Mouse (Mus musculus): Measurements from ENCODE around the gene Mcm5. TPM values are rescaled to one million over a fixed set of nuclear protein-coding genes. Genes with fewer than 3 reads are reported as not detected.

Mcm5 gene
- polyA plus RNA-seq (2015; fragmentation: Nextera tagmentation; extraction: Ambion mirVana): 29.2 and 29.4 TPM in 2 replicates

DNA sequence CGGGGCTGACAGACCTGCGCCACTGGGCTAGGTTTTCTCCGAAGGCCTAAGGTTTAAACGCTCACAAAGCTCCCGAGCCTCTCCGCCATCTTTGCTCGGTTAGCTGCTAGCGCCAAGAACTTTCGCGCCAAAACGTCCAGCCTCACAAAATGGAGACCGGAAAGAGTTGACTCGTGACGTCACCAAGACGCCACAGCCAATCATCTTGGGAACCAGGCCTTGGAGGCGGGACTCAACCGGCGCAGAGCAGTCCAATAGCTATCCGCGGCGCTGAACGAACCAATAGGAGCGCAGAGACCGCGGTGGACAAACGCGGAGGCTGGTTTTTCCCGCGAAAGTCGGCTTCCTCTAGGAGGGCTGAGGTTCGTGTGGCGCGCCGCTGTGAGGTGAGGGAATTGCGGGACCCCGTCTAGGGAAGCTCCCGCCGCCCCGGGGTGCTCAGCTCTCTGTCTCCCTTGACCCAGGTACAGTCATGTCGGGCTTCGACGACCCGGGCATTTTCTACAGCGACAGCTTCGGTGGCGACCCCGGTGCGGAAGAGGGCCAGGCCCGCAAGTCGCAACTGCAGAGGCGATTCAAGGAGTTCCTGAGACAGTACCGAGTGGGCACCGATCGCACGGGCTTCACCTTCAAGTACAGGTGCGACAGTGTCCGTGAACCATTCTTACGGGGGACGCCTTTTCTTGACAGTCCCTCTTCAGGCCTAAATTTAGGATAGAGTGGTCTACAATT lies at the start of gene Mcm5:
Gene Mcm5, plus strand, starts transcription at position 334 of the 732 bp plus-strand sequence.
- Histone ChIP-seq H3K4me1 (replicated peaks; ENCODE audit: control insufficient read depth, insufficient read depth) (peaks cover 4% of the 10 kb centered on the region; the same call in 1 of the 2 replicates), H3K36me3 (ENCODE audit: control insufficient read depth, insufficient read depth, low read length) (peaks cover 6% of the 10 kb centered on the region; the same call in 1 of the 2 replicates), H3K4me3 (ENCODE audit: low read depth, low read length) (peak within 1 kb of the TSS; percentile 65), H3K27me3 (ENCODE audit: control insufficient read depth, insufficient read depth, low read length) (no peaks in the 10 kb centered on the region), H3K4me2 (replicated peaks; ENCODE audit: low read depth) (peak within 1 kb of the TSS; percentile 93), H3K9ac (ENCODE audit: low read length) (peak within 1 kb of the TSS; percentile 78), H3K27ac (replicated peaks) (peak within 1 kb of the TSS; percentile 82), H3K9me3 (ENCODE audit: control insufficient read depth, low read length) (no peaks in the 10 kb centered on the region)
- TF ChIP-seq CTCF (IDR thresholded peaks at IDR 0.05; ENCODE audit: low read depth) (no peak), EP300 (optimal IDR thresholded peaks at IDR 0.05) (no peak)
- under 1% methylated on average over 59 of the region's 59 CpGs for WGBS
- ATAC-seq (ENCODE audit: low FRiP score, low TSS enrichment) (peak; percentile 99), DNase-seq (ENCODE audit: low spot score) (peak; percentile 99)

DNA sequence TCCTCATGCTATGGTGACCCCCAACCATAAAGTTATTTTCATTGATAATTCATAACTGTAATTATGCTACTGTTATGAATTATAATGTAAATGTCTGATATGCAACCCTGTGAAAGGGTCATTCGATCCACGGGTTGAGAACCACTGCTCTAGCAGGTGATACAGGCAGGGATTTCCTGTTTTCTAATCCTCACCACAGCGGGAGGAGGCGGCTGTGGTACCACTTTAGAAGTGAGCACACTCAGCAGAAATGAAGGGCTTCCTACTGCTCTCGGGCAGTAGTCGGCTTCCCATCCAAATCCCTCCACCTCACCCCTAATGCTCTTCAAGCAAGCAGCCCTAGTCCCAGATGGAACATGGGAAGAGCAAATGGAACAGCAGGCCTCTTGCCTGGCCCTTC lies 49.3 kb upstream of the Mcm5 start:
- Histone ChIP-seq H3K4me3 (ENCODE audit: low read depth, low read length) (no peak overlapping the region), H3K27me3 (ENCODE audit: control insufficient read depth, insufficient read depth, low read length) (no peaks in the 10 kb centered on the region), H3K27ac (replicated peaks) (no peak overlapping the region), H3K36me3 (ENCODE audit: control insufficient read depth, insufficient read depth, low read length) (peaks cover 11% of the 10 kb centered on the region; the same call in 1 of the 2 replicates), H3K9me3 (ENCODE audit: control insufficient read depth, low read length) (no peaks in the 10 kb centered on the region), H3K4me2 (replicated peaks; ENCODE audit: low read depth) (no peak overlapping the region), H3K9ac (ENCODE audit: low read length) (no peak overlapping the region), H3K4me1 (replicated peaks; ENCODE audit: control insufficient read depth, insufficient read depth) (no peaks in the 10 kb centered on the region)
- ATAC-seq (ENCODE audit: low FRiP score, low TSS enrichment): no peak
- no peak for TF ChIP-seq EP300 (optimal IDR thresholded peaks at IDR 0.05)
- no peak for TF ChIP-seq CTCF (IDR thresholded peaks at IDR 0.05; ENCODE audit: low read depth)
- WGBS: 74% methylated on average over 6 of the region's 6 CpGs
- no peak for DNase-seq (ENCODE audit: low spot score)

DNA sequence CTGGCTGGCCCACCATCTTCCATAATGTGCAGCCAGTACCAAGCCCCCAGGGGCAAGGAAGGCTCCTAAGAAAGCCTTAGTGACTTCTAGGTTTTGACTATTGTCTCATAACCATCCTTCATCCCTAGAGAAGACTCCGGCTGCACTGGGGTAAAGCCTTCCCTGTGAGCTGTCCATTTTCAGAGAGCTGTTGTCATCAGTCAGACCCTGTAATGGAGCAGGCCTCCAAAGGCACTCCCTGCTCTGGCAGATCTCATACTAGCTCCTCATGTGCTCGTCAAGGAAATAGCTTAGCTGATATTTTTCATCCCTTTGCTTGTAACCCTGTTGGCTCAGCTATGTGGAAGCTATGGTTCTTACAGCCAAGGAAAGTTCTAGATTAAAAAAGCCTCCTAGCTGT lies 48.6 kb upstream of the Mcm5 start:
- no peak overlapping the region for H3K27ac ChIP-seq (replicated peaks)
- no peaks in the 10 kb centered on the region for H3K4me1 ChIP-seq (replicated peaks; ENCODE audit: control insufficient read depth, insufficient read depth)
- DNase-seq (ENCODE audit: low spot score): no peak
- no peak overlapping the region for H3K4me2 ChIP-seq (replicated peaks; ENCODE audit: low read depth)
- H3K36me3 ChIP-seq (ENCODE audit: control insufficient read depth, insufficient read depth, low read length): peaks cover 12% of the 10 kb centered on the region; the same call in 1 of the 2 replicates
- H3K4me3 ChIP-seq (ENCODE audit: low read depth, low read length): no peak overlapping the region
- no peak overlapping the region for H3K9ac ChIP-seq (ENCODE audit: low read length)
- TF ChIP-seq EP300 (optimal IDR thresholded peaks at IDR 0.05) (no peak), CTCF (IDR thresholded peaks at IDR 0.05; ENCODE audit: low read depth) (no peak)
- no peaks in the 10 kb centered on the region for H3K27me3 ChIP-seq (ENCODE audit: control insufficient read depth, insufficient read depth, low read length)
- 65% methylated on average over 2 of the region's 2 CpGs for WGBS
- no peaks in the 10 kb centered on the region for H3K9me3 ChIP-seq (ENCODE audit: control insufficient read depth, low read length)
- no peak for ATAC-seq (ENCODE audit: low FRiP score, low TSS enrichment)

GRCm38 (mm10) chr8:75063290-75063689 lies 46.1 kb upstream of the Mcm5 start:
- Histone ChIP-seq H3K36me3 (ENCODE audit: control insufficient read depth, insufficient read depth, low read length) (peaks cover 8% of the 10 kb centered on the region; the same call in 1 of the 2 replicates), H3K27me3 (ENCODE audit: control insufficient read depth, insufficient read depth, low read length) (no peaks in the 10 kb centered on the region), H3K9ac (ENCODE audit: low read length) (no peak overlapping the region), H3K4me1 (replicated peaks; ENCODE audit: control insufficient read depth, insufficient read depth) (no peaks in the 10 kb centered on the region), H3K9me3 (ENCODE audit: control insufficient read depth, low read length) (no peaks in the 10 kb centered on the region), H3K27ac (replicated peaks) (no peak overlapping the region), H3K4me3 (ENCODE audit: low read depth, low read length) (no peak overlapping the region), H3K4me2 (replicated peaks; ENCODE audit: low read depth) (no peak overlapping the region)
- no peak for DNase-seq (ENCODE audit: low spot score)
- TF ChIP-seq EP300 (optimal IDR thresholded peaks at IDR 0.05) (no peak), CTCF (IDR thresholded peaks at IDR 0.05; ENCODE audit: low read depth) (no peak)
- ATAC-seq (ENCODE audit: low FRiP score, low TSS enrichment): no peak
- 70% methylated on average over 3 of the region's 3 CpGs for WGBS

DNA sequence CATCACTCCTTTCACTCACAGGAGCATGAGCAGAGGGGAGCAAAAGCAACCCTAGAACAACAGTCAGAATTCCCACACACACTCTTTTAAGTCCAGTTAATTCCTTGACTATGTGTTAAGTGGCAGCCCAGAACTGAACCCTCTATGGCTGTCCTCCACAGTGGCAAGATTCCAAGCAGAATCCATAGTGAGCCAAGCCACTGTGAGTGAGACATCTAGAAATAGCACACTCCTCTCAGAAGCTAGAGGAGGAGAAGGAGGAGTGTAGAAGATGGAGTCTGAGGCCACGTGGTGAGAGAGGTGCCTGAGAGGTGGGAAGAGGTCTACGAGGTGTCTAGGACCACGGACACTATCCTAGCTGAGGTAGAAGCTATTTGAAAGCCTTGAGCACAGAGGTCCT lies 44.6 kb upstream of the Mcm5 start:
- Histone ChIP-seq H3K36me3 (ENCODE audit: control insufficient read depth, insufficient read depth, low read length) (peaks cover 3% of the 10 kb centered on the region; the same call in 1 of the 2 replicates), H3K9me3 (ENCODE audit: control insufficient read depth, low read length) (no peaks in the 10 kb centered on the region), H3K4me3 (ENCODE audit: low read depth, low read length) (no peak overlapping the region), H3K27me3 (ENCODE audit: control insufficient read depth, insufficient read depth, low read length) (no peaks in the 10 kb centered on the region), H3K9ac (ENCODE audit: low read length) (no peak overlapping the region), H3K4me1 (replicated peaks; ENCODE audit: control insufficient read depth, insufficient read depth) (no peaks in the 10 kb centered on the region), H3K4me2 (replicated peaks; ENCODE audit: low read depth) (no peak overlapping the region), H3K27ac (replicated peaks) (no peak overlapping the region)
- DNase-seq (ENCODE audit: low spot score): no peak
- 88% methylated on average over 3 of the region's 3 CpGs for WGBS
- TF ChIP-seq CTCF (IDR thresholded peaks at IDR 0.05; ENCODE audit: low read depth): no peak
- no peak for TF ChIP-seq EP300 (optimal IDR thresholded peaks at IDR 0.05)
- ATAC-seq (ENCODE audit: low FRiP score, low TSS enrichment): no peak

DNA sequence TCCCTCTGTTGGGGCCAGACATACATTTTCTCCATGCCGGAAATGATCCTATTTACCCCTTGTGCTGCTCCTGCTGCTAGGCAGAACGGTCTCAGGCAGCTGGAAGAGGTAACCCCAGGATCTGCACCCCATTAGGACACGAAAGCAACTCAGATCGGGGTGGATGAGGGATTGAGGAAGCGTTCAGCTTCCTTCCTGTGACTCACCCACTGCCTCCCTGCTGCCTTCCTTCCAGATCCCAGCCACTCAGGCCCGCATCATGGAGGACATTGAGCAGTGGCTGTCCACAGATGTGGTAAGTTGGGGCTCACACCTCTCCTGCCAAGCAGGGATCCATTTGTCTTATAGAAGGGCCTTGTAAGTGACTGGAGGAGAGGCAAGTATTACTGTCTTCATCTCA lies 42.1 kb upstream of the Mcm5 start:
- Histone ChIP-seq H3K27ac (replicated peaks) (no peak overlapping the region), H3K4me1 (replicated peaks; ENCODE audit: control insufficient read depth, insufficient read depth) (no peaks in the 10 kb centered on the region), H3K9me3 (ENCODE audit: control insufficient read depth, low read length) (no peaks in the 10 kb centered on the region), H3K4me2 (replicated peaks; ENCODE audit: low read depth) (no peak overlapping the region), H3K36me3 (ENCODE audit: control insufficient read depth, insufficient read depth, low read length) (peaks cover 3% of the 10 kb centered on the region; the same call in 1 of the 2 replicates), H3K27me3 (ENCODE audit: control insufficient read depth, insufficient read depth, low read length) (no peaks in the 10 kb centered on the region), H3K9ac (ENCODE audit: low read length) (no peak overlapping the region), H3K4me3 (ENCODE audit: low read depth, low read length) (no peak overlapping the region)
- no peak for DNase-seq (ENCODE audit: low spot score)
- WGBS: 70% methylated on average over 6 of the region's 6 CpGs
- no peak for ATAC-seq (ENCODE audit: low FRiP score, low TSS enrichment)
- TF ChIP-seq EP300 (optimal IDR thresholded peaks at IDR 0.05) (no peak), CTCF (IDR thresholded peaks at IDR 0.05; ENCODE audit: low read depth) (no peak)
